Mouse (Mus musculus): ENCODE measurements around the gene Focad. TPM values are rescaled to one million over a fixed set of nuclear protein-coding genes. Genes with fewer than 3 reads are reported as not detected.

Focad gene
- polyA plus RNA-seq, 1 experiment from 2014 or later = 15.6 TPM

DNA sequence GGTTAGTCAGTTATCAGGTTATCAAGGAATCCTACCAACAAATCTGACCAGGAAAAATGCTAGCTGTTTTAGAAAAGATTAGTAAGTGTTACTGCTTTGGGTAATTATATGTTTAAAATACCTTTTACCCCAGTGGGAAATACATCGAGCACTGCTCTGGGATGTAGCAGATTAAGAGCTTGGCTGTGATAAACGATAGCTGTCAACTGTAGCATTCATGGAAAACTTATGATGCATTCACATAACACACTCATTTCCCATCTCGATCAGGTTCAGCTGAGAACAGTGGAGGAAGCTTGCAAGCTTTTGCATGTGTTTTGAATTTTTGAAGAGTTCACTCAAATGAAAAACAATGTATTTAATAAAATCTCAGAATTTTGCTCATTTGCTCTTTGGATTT is 14.2 kb downstream of the Focad start:
- ATAC-seq (ENCODE audit: low FRiP score, low read depth) = no peak
- Histone ChIP-seq H3K4me1 (peaks cover 6% of the 10 kb centered on the region; the same call in 1 of the 2 replicates), H3K27ac (replicated peaks) (no peak overlapping the region), H3K36me3 (no peaks in the 10 kb centered on the region), H3K9me3 (no peaks in the 10 kb centered on the region), H3K4me3 (no peak overlapping the region), H3K27me3 (no peaks in the 10 kb centered on the region), H3K4me2 (replicated peaks) (no peak overlapping the region), H3K9ac (replicated peaks) (no peak overlapping the region)
- WGBS = 80% methylated on average over 3 of the region's 3 CpGs

GRCm38 (mm10) chr4:88117331-88117730 is 22.9 kb downstream of the Focad start:
- Histone ChIP-seq H3K27me3 (no peaks in the 10 kb centered on the region), H3K4me2 (replicated peaks) (no peak overlapping the region), H3K36me3 (no peaks in the 10 kb centered on the region), H3K4me1 (no peaks in the 10 kb centered on the region), H3K27ac (replicated peaks) (no peak overlapping the region), H3K9ac (replicated peaks) (no peak overlapping the region), H3K4me3 (no peak overlapping the region), H3K9me3 (no peaks in the 10 kb centered on the region)
- WGBS = 80% methylated on average over 3 of the region's 3 CpGs
- ATAC-seq (ENCODE audit: low FRiP score, low read depth) = no peak

- no peak for ATAC-seq (ENCODE audit: low FRiP score, low read depth)
- H3K9me3 ChIP-seq = no peaks in the 10 kb centered on the region
Measured at GRCm38 (mm10) chr4:88117942-88118341, 23.5 kb downstream of the Focad start.

DNA sequence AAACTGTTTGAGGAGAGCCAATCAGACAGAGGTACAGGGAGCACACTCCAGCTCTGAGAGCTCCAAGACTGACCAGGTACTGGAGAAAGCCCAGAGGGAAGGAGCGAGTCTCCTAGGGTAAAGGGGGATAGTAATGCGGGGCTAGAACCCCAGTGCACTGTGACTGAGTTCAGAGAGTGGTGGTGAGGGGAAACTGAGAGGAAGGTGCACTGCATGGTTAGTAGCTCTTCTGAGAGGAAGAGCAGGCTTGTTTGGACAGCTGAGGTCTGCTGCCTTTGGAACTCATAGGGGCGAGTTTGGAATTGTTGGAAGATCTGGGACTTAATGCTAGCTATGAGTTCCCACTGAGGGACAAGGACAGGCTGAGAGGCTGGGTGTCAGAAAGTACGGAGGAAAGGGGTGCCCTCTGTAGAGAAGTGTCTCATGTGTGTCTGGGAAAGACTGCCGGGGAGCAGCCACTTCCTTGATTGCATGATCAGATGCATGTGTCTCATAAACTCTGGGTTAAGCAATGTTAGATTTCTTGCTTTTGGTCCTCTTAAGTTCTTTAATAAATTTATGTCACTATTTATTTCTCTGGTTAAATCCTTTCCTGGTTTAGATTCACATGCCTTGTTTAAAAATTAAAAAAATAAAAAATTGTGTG is 24.4 kb downstream of the Focad start:
- no peak overlapping the region for H3K4me3 ChIP-seq
- WGBS = 86% methylated on average over 5 of the region's 5 CpGs

More at GRCm38 (mm10) chr4:88117942-88118341, 23.5 kb downstream of the Focad start:
- Histone ChIP-seq H3K4me1 (no peaks in the 10 kb centered on the region), H3K9ac (replicated peaks) (no peak overlapping the region), H3K27me3 (no peaks in the 10 kb centered on the region), H3K36me3 (no peaks in the 10 kb centered on the region), H3K4me2 (replicated peaks) (no peak overlapping the region), H3K27ac (replicated peaks) (no peak overlapping the region), H3K4me3 (no peak overlapping the region)

DNA sequence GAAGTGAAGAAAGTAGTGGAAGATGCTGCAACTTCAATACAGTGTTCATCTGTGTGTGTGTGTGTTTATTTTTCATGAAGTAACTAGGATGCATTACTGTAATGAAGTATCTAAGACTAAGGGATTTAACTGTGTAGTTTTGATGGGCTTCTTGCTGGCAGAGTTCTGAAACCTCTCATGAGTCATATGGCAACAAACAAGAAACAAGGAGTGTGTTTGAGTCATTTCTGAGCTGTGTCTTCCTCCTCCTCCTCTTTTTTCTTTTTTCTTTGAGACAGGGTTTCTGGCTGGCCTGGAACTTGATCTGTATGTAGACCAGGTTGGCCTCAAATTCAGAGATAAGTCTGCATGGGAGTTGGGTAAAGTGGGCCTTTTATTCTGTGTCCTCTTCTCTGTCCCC is 25.7 kb downstream of the Focad start:
- H3K4me3 ChIP-seq = no peak overlapping the region
- H3K4me2 ChIP-seq (replicated peaks) = no peak overlapping the region
- H3K27ac ChIP-seq (replicated peaks) = no peak overlapping the region
- no peaks in the 10 kb centered on the region for H3K4me1 ChIP-seq
- no peaks in the 10 kb centered on the region for H3K36me3 ChIP-seq
- no peaks in the 10 kb centered on the region for H3K27me3 ChIP-seq
- H3K9me3 ChIP-seq = no peaks in the 10 kb centered on the region
- H3K9ac ChIP-seq (replicated peaks) = no peak overlapping the region
- ATAC-seq (ENCODE audit: low FRiP score, low read depth) = no peak

More for the DNA sequence above, 24.4 kb downstream of the Focad start:
- H3K27me3 ChIP-seq = no peaks in the 10 kb centered on the region
- H3K36me3 ChIP-seq = no peaks in the 10 kb centered on the region
- no peak for ATAC-seq (ENCODE audit: low FRiP score, low read depth)
- no peak overlapping the region for H3K9ac ChIP-seq (replicated peaks)
- no peak overlapping the region for H3K27ac ChIP-seq (replicated peaks)
- no peaks in the 10 kb centered on the region for H3K9me3 ChIP-seq
- no peaks in the 10 kb centered on the region for H3K4me1 ChIP-seq
- no peak overlapping the region for H3K4me2 ChIP-seq (replicated peaks)

DNA sequence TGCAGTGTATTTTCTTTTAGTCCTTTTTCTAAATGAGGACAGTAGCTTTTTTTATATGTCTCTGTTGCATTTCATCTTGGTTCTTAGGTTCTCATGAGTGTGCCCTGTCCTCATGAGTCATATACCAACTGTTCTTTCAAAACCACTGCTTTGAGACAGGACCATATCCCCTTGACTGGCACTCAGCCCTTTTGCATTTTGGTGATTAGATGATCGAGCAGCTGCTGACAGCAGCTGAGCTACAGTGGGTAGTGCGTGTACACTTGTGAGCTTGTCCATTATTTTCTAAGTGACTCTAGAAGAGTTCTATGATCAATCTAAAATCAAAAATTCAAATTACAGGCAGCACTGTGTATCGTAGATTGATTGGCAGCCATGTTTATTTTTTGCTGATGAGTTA is 28.0 kb downstream of the Focad start:
- ATAC-seq (ENCODE audit: low FRiP score, low read depth) = no peak
- no peaks in the 10 kb centered on the region for H3K27me3 ChIP-seq
- H3K4me3 ChIP-seq = no peak overlapping the region
- no peaks in the 10 kb centered on the region for H3K4me1 ChIP-seq
- 94% methylated on average over 3 of the region's 3 CpGs for WGBS
- no peaks in the 10 kb centered on the region for H3K9me3 ChIP-seq
- no peaks in the 10 kb centered on the region for H3K36me3 ChIP-seq
- H3K4me2 ChIP-seq (replicated peaks) = no peak overlapping the region
- no peak overlapping the region for H3K9ac ChIP-seq (replicated peaks)
- H3K27ac ChIP-seq (replicated peaks) = no peak overlapping the region

DNA sequence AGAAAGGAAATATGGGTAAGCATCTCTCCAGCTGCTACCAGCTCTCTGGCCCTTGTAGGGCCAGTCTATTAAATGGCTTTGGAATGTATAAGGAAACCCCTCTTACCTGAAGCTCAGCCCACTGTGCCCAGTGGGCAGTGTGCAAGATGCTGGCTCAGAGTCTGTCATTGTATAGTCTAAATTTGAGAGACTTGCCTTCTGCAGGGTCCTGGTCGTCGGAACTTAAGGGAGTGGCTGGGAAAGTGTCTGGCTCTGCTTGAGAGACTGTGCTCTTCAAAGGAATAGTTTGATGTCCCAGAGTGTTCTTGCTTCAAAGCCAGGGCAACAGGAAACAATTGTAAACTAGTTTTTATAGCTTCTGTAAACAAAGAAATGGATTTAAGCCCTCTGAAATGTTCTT is 41.5 kb downstream of the Focad start:
- Histone ChIP-seq H3K27ac (replicated peaks) (0 out of 2 replicates have a peak overlapping the region, but pooled peaks have one; percentile 54), H3K4me1 (peaks cover 11% of the 10 kb centered on the region), H3K4me3 (no peak overlapping the region), H3K4me2 (replicated peaks) (no peak overlapping the region), H3K9me3 (no peaks in the 10 kb centered on the region), H3K36me3 (no peaks in the 10 kb centered on the region), H3K27me3 (no peaks in the 10 kb centered on the region), H3K9ac (replicated peaks) (no peak overlapping the region)
- 14% methylated on average over 2 of the region's 2 CpGs for whole genome bisulfite sequencing
- ATAC-seq (ENCODE audit: low FRiP score, low read depth) = no peak

GRCm38 (mm10) chr4:88136528-88136927 is 42.1 kb downstream of the Focad start:
- no peak overlapping the region for H3K4me3 ChIP-seq
- no peak for ATAC-seq (ENCODE audit: low FRiP score, low read depth)
- no peaks in the 10 kb centered on the region for H3K9me3 ChIP-seq
- no peak overlapping the region for H3K9ac ChIP-seq (replicated peaks)
- H3K4me2 ChIP-seq (replicated peaks) = no peak overlapping the region
- no peak overlapping the region for H3K27ac ChIP-seq (replicated peaks)
- no peaks in the 10 kb centered on the region for H3K36me3 ChIP-seq
- WGBS = 36% methylated on average over 4 of the region's 4 CpGs
- H3K4me1 ChIP-seq = peaks cover 11% of the 10 kb centered on the region
- no peaks in the 10 kb centered on the region for H3K27me3 ChIP-seq

GRCm38 (mm10) chr4:88138366-88138917 is 44.0 kb downstream of the Focad start:
- no peak overlapping the region for H3K9ac ChIP-seq (replicated peaks)
- no peaks in the 10 kb centered on the region for H3K36me3 ChIP-seq
- 90% methylated on average over 2 of the region's 2 CpGs for WGBS
- no peak for ATAC-seq (ENCODE audit: low FRiP score, low read depth)
- no peak overlapping the region for H3K4me2 ChIP-seq (replicated peaks)
- no peaks in the 10 kb centered on the region for H3K27me3 ChIP-seq
- H3K4me3 ChIP-seq = no peak overlapping the region
- H3K4me1 ChIP-seq = peaks cover 11% of the 10 kb centered on the region
- H3K27ac ChIP-seq (replicated peaks) = no peak overlapping the region
- H3K9me3 ChIP-seq = no peaks in the 10 kb centered on the region

DNA sequence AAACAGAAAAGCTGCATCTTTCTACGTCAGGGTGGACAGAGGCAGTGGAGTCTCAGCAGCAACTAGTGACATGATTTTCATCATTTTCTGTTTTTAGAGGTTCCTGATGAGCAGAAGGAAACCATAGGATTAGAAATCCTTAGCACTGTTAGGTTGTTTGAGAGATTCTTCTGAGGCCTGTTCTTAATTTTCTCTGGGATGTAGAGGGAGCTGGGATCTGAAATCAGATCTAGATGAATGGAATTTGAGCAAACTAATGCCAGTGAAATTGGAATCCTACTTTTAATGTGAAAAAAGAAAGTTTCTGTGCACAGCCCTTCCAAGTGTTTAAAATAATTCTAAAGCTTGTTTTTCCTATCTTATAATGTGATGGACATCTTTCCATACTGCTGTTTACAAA is 55.0 kb downstream of the Focad start:
- no peak overlapping the region for H3K27ac ChIP-seq (replicated peaks)
- no peaks in the 10 kb centered on the region for H3K9me3 ChIP-seq
- ATAC-seq (ENCODE audit: low FRiP score, low read depth) = no peak
- H3K4me2 ChIP-seq (replicated peaks) = no peak overlapping the region
- H3K4me3 ChIP-seq = no peak overlapping the region
- H3K36me3 ChIP-seq = no peaks in the 10 kb centered on the region; the same call in 1 of the 2 replicates
- H3K9ac ChIP-seq (replicated peaks) = no peak overlapping the region
- H3K4me1 ChIP-seq = no peaks in the 10 kb centered on the region
- WGBS = 87% methylated on average over 1 of the region's 1 CpGs
- no peaks in the 10 kb centered on the region for H3K27me3 ChIP-seq

DNA sequence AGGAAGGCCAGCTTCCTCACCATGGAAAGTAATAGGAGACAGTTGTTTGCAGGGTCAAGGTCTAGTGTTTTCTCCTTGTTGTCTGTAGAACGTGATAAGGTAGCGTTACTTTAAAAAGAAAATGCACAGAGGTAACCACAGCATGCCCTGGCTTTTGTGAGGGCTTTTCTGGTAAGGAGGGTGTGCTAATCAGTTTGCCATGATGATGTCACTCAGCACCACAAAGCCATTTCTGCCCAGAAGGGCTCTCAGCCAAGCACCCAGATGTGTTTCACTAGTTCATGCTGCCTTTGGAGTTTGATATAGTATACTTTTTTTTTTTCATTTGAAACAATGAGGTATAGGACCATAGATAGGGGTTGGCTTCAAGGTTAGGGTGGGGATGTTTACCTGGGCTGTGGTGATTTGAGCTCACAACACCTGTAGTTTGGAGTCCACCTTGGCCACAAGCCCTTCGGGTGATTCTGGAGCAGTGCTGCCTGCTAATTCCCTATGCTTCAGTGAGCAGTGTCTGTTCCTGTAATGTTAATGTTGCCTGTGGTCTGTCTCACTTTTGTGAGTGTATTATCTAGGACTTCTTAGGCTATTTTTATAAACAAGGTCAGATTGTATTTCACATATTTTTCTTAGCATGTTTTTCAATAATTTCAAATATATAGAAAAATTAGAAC is 61.2 kb downstream of the Focad start:
- H3K27ac ChIP-seq (replicated peaks) = no peak overlapping the region
- H3K4me3 ChIP-seq = no peak overlapping the region
- no peak for ATAC-seq (ENCODE audit: low FRiP score, low read depth)
- no peak overlapping the region for H3K9ac ChIP-seq (replicated peaks)
- no peaks in the 10 kb centered on the region; the same call in 1 of the 2 replicates for H3K4me1 ChIP-seq
- no peak overlapping the region for H3K4me2 ChIP-seq (replicated peaks)
- H3K27me3 ChIP-seq = no peaks in the 10 kb centered on the region
- no peaks in the 10 kb centered on the region for H3K9me3 ChIP-seq
- H3K36me3 ChIP-seq = no peaks in the 10 kb centered on the region
- WGBS = 79% methylated on average over 3 of the region's 3 CpGs

DNA sequence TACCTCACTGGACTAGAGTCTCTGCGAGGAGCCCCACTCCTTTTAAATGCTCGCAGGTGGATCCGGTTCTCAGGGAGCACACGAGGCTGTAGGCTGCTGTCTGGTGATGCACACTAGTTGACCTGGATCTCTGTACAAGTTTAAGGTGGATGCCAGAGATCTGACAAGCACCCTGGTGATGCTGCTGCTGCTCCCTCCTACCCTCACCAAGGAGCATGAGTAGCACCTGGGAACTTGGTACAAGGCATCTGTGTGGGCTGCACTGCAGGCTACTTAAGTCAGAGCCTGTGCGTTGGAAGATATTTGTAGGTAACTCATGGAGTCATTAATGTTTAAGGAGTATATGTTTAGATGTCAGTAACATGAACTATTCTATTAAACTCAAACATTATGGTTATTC is 62.5 kb downstream of the Focad start:
- Histone ChIP-seq H3K4me2 (replicated peaks) (no peak overlapping the region), H3K9ac (replicated peaks) (no peak overlapping the region), H3K4me3 (no peak overlapping the region), H3K36me3 (no peaks in the 10 kb centered on the region), H3K9me3 (no peaks in the 10 kb centered on the region), H3K27ac (replicated peaks) (no peak overlapping the region), H3K27me3 (no peaks in the 10 kb centered on the region), H3K4me1 (no peaks in the 10 kb centered on the region; the same call in 1 of the 2 replicates)
- ATAC-seq (ENCODE audit: low FRiP score, low read depth) = no peak
- 92% methylated on average over 5 of the region's 5 CpGs for WGBS

Data from midbrain, embryonic 12.5 days (tissue).